Mouse (Mus musculus) T-cell, adult 2 months (primary cell): Measurements from ENCODE around the gene Cpeb2.

Experiments
- DNase-seq: peaks from one replicate; pipeline ENCODE4 v3.0.0; 2022; ENCODE audit warnings: low spot score

Cpeb2 gene

GRCm38 (mm10) chr5:43232480-43233315 is at the start of gene Cpeb2:
TSS of gene Cpeb2 (plus strand) at chr5:43233170.
- peak; percentile 86 for DNase-seq

- no peak for DNase-seq
Measured at GRCm38 (mm10) chr5:43183556-43183955, 49.4 kb upstream of the Cpeb2 start.

DNA sequence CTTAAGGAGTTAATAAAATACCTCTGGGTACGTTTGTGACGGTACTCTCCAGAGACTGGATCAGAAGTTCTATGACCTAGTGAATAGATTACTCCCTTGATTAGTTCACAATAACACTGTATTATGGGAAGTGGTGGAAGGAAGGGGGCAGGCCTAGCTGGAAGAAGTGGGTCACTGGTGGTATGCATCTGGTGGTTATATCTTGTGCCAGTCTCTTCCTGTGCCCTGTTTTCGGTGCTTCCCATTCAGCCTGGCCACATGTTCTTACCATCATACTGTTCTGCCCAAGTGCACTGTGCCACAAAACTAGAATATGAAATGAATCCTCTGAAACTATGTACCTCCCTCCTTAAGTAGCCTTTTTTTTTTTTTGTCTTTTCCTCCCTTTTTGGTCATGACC is 48.1 kb upstream of the Cpeb2 start:
- DNase-seq = no peak

GRCm38 (mm10) chr5:43185478-43185877 is 47.5 kb upstream of the Cpeb2 start:
- no peak for DNase-seq

GRCm38 (mm10) chr5:43200686-43201085 is 32.3 kb upstream of the Cpeb2 start:
- no peak for DNase-seq

- no peak for DNase-seq
Measured at GRCm38 (mm10) chr5:43206495-43207053, 26.4 kb upstream of the Cpeb2 start.

DNA sequence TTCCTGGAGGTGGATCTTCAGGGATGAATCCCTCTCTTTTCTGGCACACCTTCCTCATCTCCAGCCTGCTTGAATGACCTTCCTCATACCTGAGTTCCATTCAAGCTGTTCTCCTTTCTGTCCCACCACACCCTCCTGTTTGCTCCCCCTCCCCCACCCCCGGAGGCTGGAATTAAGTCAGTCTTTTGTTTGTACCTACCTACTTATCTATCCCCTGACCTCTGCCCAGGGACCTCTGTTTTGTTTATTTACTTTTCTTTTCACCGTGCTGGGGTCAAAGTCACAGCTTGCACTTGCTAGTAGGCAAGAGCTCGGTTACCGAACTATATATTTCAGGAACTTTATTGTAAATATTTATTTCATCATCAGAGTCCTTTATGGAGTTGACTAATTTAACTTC is 15.5 kb upstream of the Cpeb2 start:
- no peak for DNase-seq

DNA sequence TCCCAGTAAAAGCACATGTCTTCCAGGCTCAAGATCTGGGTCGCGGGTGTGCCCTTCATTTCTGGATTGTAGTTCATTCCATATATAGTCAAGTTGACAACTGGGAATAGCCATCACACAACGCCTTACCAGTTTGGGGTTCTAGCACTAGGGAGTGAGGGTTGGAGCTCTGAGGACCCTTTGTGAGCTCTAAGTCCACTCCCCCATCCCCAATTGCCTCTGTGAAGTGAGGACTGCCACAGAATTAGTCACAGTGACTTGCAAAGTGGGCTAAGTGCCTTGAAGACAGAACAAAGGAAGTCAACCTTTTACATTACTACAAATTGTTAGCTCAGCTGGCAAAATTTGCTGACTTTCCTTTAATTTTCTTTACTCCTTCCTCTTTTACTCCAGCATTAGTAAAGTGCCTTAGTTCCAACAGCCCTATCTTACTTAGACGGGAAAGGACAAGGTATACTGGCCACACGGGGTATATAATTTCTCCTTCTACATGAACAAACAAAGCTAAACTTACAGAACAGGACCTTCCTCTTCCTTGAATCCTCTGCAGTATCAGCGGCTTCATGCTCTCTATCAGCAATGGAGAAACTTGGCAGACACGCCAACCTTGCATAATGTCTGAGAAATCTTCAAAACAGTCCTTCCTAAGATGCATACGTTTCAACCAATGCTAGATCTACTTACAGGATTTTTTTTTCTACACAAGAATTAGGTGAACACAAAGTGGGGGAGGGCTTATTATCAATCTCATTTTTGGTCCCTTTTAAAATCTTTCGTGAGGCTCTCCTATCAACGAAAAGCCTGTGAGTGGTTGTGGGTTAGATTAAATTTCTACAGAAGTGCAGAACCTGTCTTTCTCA is 14.8 kb upstream of the Cpeb2 start:
- no peak for DNase-seq

- no peak for DNase-seq
Measured at GRCm38 (mm10) chr5:43218847-43219132, 14.2 kb upstream of the Cpeb2 start.

DNA sequence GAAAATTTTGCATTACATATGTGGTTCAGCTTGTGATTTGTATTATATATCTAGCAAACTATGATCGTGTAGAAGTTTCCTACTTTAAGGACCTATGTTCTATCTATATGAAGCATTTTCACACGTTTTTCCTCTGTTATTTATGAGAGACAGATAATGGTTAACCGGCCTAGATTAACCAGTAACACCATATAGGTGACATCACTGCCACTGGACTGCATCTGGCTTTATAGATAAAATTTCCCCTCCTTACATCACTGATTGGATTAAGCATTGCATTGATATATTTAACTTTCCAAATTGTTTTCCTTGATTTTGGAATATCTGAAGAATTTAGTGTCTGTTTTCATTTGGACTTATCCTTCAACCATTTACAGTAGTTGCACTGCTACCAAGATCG is 9.6 kb upstream of the Cpeb2 start:
- no peak for DNase-seq

GRCm38 (mm10) chr5:43224245-43224644 is 8.7 kb upstream of the Cpeb2 start:
- no peak for DNase-seq

- no peak for DNase-seq
Measured at GRCm38 (mm10) chr5:43226160-43226559, 6.8 kb upstream of the Cpeb2 start.

DNA sequence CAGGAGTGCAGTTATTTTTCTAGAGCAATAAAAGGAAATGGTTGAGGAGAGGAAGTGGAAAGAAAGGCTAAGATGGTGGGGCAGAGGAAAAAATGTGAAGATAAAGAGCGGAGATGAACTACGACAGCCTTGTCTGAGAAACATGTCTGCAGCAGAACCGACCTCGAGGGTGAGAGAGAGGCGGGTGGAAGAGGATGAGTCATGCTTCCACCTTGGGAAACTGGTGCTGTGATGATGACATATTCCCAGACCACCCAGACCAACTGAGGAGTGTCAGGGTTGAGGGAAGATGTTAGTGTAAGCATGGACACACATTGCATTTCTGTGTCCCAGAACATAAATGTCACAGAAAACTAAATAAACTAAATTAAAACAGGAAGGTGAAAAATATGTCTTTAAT is 5.4 kb upstream of the Cpeb2 start:
- no peak for DNase-seq

- DNase-seq = no peak
Measured at GRCm38 (mm10) chr5:43231061-43231460, 1.9 kb upstream of the Cpeb2 start.

- DNase-seq = no peak
Measured at GRCm38 (mm10) chr5:43232149-43232479, 856 bp upstream of the Cpeb2 start.

GRCm38 (mm10) chr5:43233316-43234181 is 579 bp downstream of the Cpeb2 start:
- peak; percentile 82 for DNase-seq

DNA sequence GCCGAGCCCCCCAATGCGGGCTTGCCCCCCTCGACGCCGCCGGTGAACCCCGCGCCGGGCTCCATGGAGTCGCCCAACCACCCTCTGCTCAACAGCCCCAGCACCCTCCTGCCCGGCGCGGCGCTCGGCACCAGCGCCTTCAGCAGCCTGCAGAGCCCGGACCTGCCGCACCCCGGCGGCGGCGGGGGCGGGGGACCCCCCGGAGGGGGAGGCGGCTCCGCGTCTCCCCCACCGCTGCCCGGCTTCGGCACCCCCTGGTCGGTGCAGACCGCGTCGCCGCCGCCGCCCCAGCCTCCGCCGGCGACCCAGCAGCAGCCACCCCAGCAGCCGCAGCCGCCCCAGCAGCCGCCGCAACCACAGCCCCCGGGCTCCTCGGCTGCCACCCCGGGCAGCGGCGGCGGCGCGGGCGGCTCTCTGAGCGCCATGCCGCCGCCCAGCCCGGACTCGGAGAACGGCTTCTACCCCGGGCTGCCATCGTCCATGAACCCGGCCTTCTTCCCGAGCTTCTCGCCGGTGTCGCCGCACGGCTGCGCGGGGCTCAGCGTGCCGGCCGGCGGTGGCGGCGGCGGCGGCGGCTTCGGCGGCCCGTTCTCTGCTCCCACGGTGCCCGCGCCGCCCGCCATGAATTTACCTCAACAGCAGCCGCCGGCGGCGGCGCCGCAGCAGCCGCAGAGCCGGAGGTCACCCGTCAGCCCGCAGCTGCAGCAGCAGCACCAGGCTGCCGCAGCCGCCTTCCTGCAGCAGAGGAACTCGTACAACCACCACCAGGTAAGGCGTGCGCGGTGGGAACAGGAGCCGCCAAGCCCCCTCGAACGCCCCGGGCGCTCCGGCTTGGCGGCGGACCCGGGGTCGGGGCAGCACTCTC is 1.6 kb downstream of the Cpeb2 start:
- peak; percentile 32 for DNase-seq

GRCm38 (mm10) chr5:43235186-43235785 is 2.3 kb downstream of the Cpeb2 start:
- DNase-seq = peak; percentile 30

DNA sequence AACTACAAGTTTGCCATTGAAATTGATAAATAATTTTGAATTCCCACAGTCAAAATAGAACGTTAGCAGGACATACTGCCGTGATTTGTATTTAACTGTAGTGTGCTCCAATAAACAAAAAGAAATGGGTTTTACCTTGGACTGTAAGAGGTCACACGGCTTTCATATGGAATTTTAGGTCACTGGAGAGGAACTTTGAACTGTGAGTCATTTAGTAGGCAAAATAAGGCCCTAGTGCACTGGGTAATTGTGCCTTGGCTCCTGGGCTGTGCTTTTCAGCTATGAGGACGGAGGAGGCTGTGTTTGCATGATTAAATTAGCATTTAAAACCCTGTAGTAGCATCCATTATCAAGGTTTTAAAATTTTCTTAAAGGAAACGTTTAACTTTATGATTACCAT is 3.0 kb downstream of the Cpeb2 start:
- DNase-seq = no peak

DNA sequence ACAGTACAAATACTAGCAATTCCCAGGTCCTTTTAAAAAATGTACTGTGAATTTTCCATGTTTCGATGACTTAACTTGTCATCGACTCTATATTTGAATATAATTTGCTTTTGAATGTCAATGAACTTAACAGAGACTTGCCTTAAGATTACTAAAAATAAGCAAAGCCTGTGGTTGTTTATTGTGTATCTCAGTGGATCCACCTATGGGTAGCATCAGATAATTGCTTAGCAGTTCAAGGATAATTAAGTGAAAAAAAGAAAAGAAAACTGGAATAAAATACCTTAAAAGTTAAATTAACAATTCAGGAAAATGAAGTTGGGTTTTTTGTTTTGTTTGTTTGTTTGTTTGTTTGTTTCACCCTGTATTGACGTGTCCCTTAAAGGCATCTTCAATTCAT is 3.5 kb downstream of the Cpeb2 start:
- DNase-seq = no peak

DNA sequence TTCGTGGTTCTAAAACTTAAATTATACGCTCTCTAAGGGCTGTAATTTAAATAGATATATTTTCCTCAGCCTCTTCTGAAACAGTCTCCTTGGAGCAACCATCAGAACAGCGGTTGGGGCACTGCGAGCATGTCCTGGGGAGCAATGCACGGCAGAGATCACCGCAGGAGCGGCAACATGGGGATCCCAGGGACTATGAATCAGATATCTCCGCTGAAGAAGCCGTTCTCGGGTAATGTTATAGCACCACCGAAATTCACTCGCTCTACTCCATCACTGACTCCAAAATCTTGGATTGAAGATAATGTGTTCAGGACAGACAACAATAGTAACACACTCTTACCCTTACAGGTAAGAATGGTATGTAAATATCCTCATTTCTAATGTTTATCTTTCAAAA is 4.3 kb downstream of the Cpeb2 start:
- no peak for DNase-seq
